ENCODE assay signal across 7 mouse cellular contexts in the genomic region with DNA sequence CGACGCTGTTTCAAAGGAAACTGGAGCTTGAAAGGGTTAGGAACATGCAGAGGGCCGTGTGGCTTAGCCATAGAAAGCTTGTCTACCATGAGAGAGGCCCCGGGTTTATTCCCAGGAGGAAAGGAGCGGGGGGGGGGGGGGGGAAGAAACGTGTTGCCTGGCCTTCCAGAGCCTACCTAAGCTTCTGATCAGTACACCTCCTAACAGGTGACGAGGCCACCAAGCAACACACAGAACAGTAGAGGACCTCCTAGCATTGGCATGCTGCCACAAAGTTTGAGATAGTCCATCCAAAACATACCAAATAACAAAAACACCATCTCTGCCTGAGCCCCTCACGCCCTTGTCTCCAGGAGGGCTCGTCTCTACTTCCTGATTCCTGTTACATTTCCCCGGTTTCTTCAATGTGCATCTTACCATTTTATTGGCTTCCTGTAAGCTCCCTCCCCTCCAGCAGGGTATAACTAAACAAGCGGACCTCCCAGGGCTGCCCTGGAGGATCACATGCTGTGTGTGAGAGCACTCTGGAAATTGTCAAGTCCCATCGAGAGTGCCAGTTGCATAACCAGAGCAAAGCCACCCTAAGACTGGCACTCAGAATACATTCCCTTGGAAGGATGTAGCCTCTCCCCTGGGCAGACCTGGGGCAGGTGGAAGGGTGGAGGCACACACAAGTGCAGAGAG. TPM values are rescaled to one million over a fixed set of nuclear protein-coding genes. Genes with fewer than 3 reads are reported as not detected.
DNase-seq lines count a peak whose midpoint lies in the region; ATAC-seq and TF ChIP-seq lines count a peak whose summit lies in the region.

No protein-coding gene starts in this region.

- no peak for ATAC-seq in hindbrain, embryonic 13.5 days (ENCODE audit: low FRiP score)
- no peak for ATAC-seq in hindbrain, postnatal 0 days
- ATAC-seq in lung, embryonic 14.5 days (ENCODE audit: insufficient read depth): 0 out of 2 replicates have a peak, but pooled peaks have one; percentile 9
- ATAC-seq in erythroid progenitor cell, adult 5-6 weeks (replicated peaks; ENCODE audit: low FRiP score, poor library complexity, severe bottlenecking): no peak

- peak overlapping the region; percentile 42; the same call in 1 of the 2 replicates for H3K27ac ChIP-seq in hindbrain, embryonic 13.5 days
- H3K27ac ChIP-seq in hindbrain, postnatal 0 days: no peak overlapping the region
- peak overlapping the region; percentile 69 for H3K27ac ChIP-seq in CH12.LX (ENCODE audit: insufficient read depth, low read depth)
- peak overlapping the region; percentile 13; the same call in 1 of the 2 replicates for H3K27ac ChIP-seq in lung, embryonic 14.5 days (ENCODE audit: low read depth)

- no peak overlapping the region for H3K9ac ChIP-seq in hindbrain, embryonic 13.5 days
- no peak overlapping the region for H3K9ac ChIP-seq in hindbrain, postnatal 0 days (replicated peaks; ENCODE audit: low read length)
- H3K9ac ChIP-seq in CH12.LX (ENCODE audit: insufficient read depth, low read depth): peak overlapping the region; percentile 48; the same call in 1 of the 2 replicates
- H3K9ac ChIP-seq in lung, embryonic 14.5 days: no peak overlapping the region

- in situ Hi-C loops in CH12.LX (cut with MboI; ENCODE audit: low pct_ligation_motif_present, low pct_unique_long_range_greater_than_20kb, low sequenced_read_pairs): no loop called here

- H3K4me3 ChIP-seq in hindbrain, embryonic 13.5 days: no peak overlapping the region
- H3K4me3 ChIP-seq in hindbrain, postnatal 0 days (ENCODE audit: low read length): no peak overlapping the region
- H3K4me3 ChIP-seq in CH12.LX (replicated peaks in 1 of 3; ENCODE audit: low read depth in 2 of 3, low read length in 2 of 3, poor library complexity in 1 of 3): no peak overlapping the region
- H3K4me3 ChIP-seq in lung, embryonic 14.5 days (ENCODE audit: low read depth, low read length): no peak overlapping the region

- TF ChIP-seq POLR2A in CH12.LX (IDR thresholded peaks at IDR 0.05; ENCODE audit: low read depth, low read length): no peak

- TF ChIP-seq CTCF in hindbrain, postnatal 0 days (IDR thresholded peaks at IDR 0.05; ENCODE audit: low read depth): no peak
- TF ChIP-seq CTCF in CH12.LX (conservative IDR thresholded peaks at IDR 0.05 in 1 of 2, IDR thresholded peaks at IDR 0.05 in 1 of 2; ENCODE audit: low read depth in 2 of 2, low read length in 2 of 2): no peak
- no peak for TF ChIP-seq CTCF in lung, embryonic 14.5 days (IDR thresholded peaks at IDR 0.05; ENCODE audit: low read depth)

- dilution Hi-C loops in CH12.LX (cut with MboI; ENCODE audit: extremely low pct_ligation_motif_present, extremely low pct_unique_long_range_greater_than_20kb, low sequenced_read_pairs): no loop called here

- no peak for TF ChIP-seq EP300 in CH12.LX (IDR thresholded peaks at IDR 0.05; ENCODE audit: low read length)

- H3K4me1 ChIP-seq in hindbrain, embryonic 13.5 days (replicated peaks): peaks cover 76% of the 10 kb centered on the region
- peaks cover 32% of the 10 kb centered on the region for H3K4me1 ChIP-seq in hindbrain, postnatal 0 days (ENCODE audit: insufficient read depth, low read length)
- peaks cover 61 to 91% of the 10 kb centered on the region in 2 experiments for H3K4me1 ChIP-seq in CH12.LX (ENCODE audit: control insufficient read depth in 1 of 2, insufficient read depth in 2 of 2)
- peaks cover 36% of the 10 kb centered on the region for H3K4me1 ChIP-seq in lung, embryonic 14.5 days (ENCODE audit: insufficient read depth)

- no peak for TF ChIP-seq RAD21 in CH12.LX (IDR thresholded peaks at IDR 0.05; ENCODE audit: low read depth, low read length)

- WGBS in hindbrain, embryonic 13.5 days: 42% methylated on average over 12 of the region's 12 CpGs
- 47% methylated on average over 12 of the region's 12 CpGs for WGBS in hindbrain, postnatal 0 days
- 41% methylated on average over 12 of the region's 12 CpGs for WGBS in lung, embryonic 14.5 days

- no peak overlapping the region; the same call in 1 of the 2 replicates for H3K4me2 ChIP-seq in hindbrain, embryonic 13.5 days
- H3K4me2 ChIP-seq in hindbrain, postnatal 0 days (ENCODE audit: low read depth, low read length): no peak overlapping the region
- peak overlapping the region; percentile 57 for H3K4me2 ChIP-seq in CH12.LX (ENCODE audit: insufficient read depth, low read depth, poor library complexity, severe bottlenecking)
- H3K4me2 ChIP-seq in lung, embryonic 14.5 days: no peak overlapping the region

- H3K36me3 ChIP-seq in hindbrain, embryonic 13.5 days: peaks cover 5% of the 10 kb centered on the region
- no peaks in the 10 kb centered on the region for H3K36me3 ChIP-seq in hindbrain, postnatal 0 days (ENCODE audit: insufficient read depth, low read length)
- peaks cover 5 to 36% of the 10 kb centered on the region in 2 experiments for H3K36me3 ChIP-seq in CH12.LX (replicated peaks in 1 of 2; ENCODE audit: control insufficient read depth in 1 of 2, insufficient read depth in 1 of 2, low read length in 1 of 2)
- peaks cover 25% of the 10 kb centered on the region for H3K36me3 ChIP-seq in lung, embryonic 14.5 days (ENCODE audit: insufficient read depth)

- DNase-seq in hindbrain, postnatal 0 days (ENCODE audit: low spot score): no peak
- DNase-seq in CH12.LX (ENCODE audit: extremely low read depth) (no peak), MN1 (ENCODE audit: low spot score) (peak; percentile 35)
- no peak for DNase-seq in lung, embryonic 14.5 days
- no peak for DNase-seq in urinary bladder, postnatal 10 days (ENCODE audit: low spot score)

- H3K27me3 ChIP-seq in hindbrain, embryonic 13.5 days: 0 out of 2 replicates have a peak, but pooled peaks cover 4% of the 10 kb centered on the region
- H3K27me3 ChIP-seq in hindbrain, postnatal 0 days (ENCODE audit: insufficient read depth, low read length): no peaks in the 10 kb centered on the region
- no peaks in the 10 kb centered on the region for H3K27me3 ChIP-seq in CH12.LX (replicated peaks)
- H3K27me3 ChIP-seq in lung, embryonic 14.5 days (ENCODE audit: insufficient read depth, low read length): no peaks in the 10 kb centered on the region

- H3K9me3 ChIP-seq in hindbrain, embryonic 13.5 days: no peaks in the 10 kb centered on the region
- H3K9me3 ChIP-seq in hindbrain, postnatal 0 days (ENCODE audit: low read length): no peaks in the 10 kb centered on the region
- H3K9me3 ChIP-seq in CH12.LX (replicated peaks; ENCODE audit: low read length): no peaks in the 10 kb centered on the region
- H3K9me3 ChIP-seq in lung, embryonic 14.5 days (ENCODE audit: low read depth, low read length): no peaks in the 10 kb centered on the region

- H3K79me2 ChIP-seq in CH12.LX (replicated peaks; ENCODE audit: control insufficient read depth, extremely low read depth, insufficient read depth, poor library complexity, severe bottlenecking): peaks cover 32% of the 10 kb centered on the region

TF ChIP-seq in CH12.LX, 34 proteins besides CTCF, POLR2A, EP300 and RAD21 (continues in another document):
- no peak for TF ChIP-seq TCF12 (IDR thresholded peaks at IDR 0.05; ENCODE audit: low read depth, low read length)
- TF ChIP-seq SIN3A (IDR thresholded peaks at IDR 0.05; ENCODE audit: low read length): peak; percentile 31; the same call in 1 of the 2 replicates
- TF ChIP-seq ZKSCAN1 (IDR thresholded peaks at IDR 0.05; ENCODE audit: borderline replicate concordance, low read depth, low read length): no peak
- no peak for TF ChIP-seq ZNF384 (IDR thresholded peaks at IDR 0.05; ENCODE audit: low read depth, low read length)
- peak; percentile 30; the same call in 1 of the 2 replicates for TF ChIP-seq CHD2 (IDR thresholded peaks at IDR 0.05; ENCODE audit: low read length)
- peak; percentile 17; the same call in 1 of the 2 replicates for TF ChIP-seq MXI1 (IDR thresholded peaks at IDR 0.05; ENCODE audit: low read depth, low read length)
- peak; percentile 39 for TF ChIP-seq MAX (IDR thresholded peaks at IDR 0.05; ENCODE audit: low read length)
- TF ChIP-seq SMC3 (IDR thresholded peaks at IDR 0.05; ENCODE audit: low read depth, low read length): no peak
- no peak for TF ChIP-seq PAX5 (IDR thresholded peaks at IDR 0.05; ENCODE audit: low read length)

RNA-seq across cellular contexts. Expression of gene Hdac7, which starts 21.6 kb away (rescaled TPM):
- 27.9 and 28.1 TPM in 2 replicates for polyA plus RNA-seq in hindbrain, embryonic 13.5 days (2015; fragmentation: Nextera tagmentation; extraction: Ambion mirVana)
- total RNA-seq in hindbrain, postnatal 0 days (2014; rRNA removed): 23.6 and 28.6 TPM in 2 replicates
- 21.7 and 23.7 TPM in 2 replicates for polyA plus RNA-seq in hindbrain, postnatal 0 days (2015; fragmentation: Nextera tagmentation; extraction: Ambion mirVana)
- total RNA-seq in CH12.LX (2012; rRNA removed): 18.0 and 21.7 TPM in 2 replicates
- 17.7 and 19.8 TPM in 2 replicates for total RNA-seq in CH12.LX (2014; rRNA removed)
- polyA plus RNA-seq in CH12.LX (2012; ENCODE audit: insufficient read length, low read depth): 47.8 and 55.2 TPM in 2 replicates
- 43.8 and 51.2 TPM in 2 replicates for polyA plus RNA-seq in lung, embryonic 14.5 days (2014; fragmentation: Nextera tagmentation; extraction: Ambion mirVana)
- total RNA-seq in erythroid progenitor cell, adult 5-6 weeks (2015; ENCODE audit: low replicate concordance): 15.1 and 26.8 TPM in 2 replicates
- 2.4 and 9.8 TPM in 2 replicates for total RNA-seq in erythroid progenitor cell, adult 5-6 weeks (2017; ENCODE audit: low replicate concordance)

RNA-seq across cellular contexts. Expression of gene Slc48a1, which starts 44.4 kb away (rescaled TPM):
- 59.8 and 62.9 TPM in 2 replicates for polyA plus RNA-seq in hindbrain, embryonic 13.5 days (2015; fragmentation: Nextera tagmentation; extraction: Ambion mirVana)
- 84.4 and 89.3 TPM in 2 replicates for total RNA-seq in hindbrain, postnatal 0 days (2014; rRNA removed)
- 140 and 152 TPM in 2 replicates for polyA plus RNA-seq in hindbrain, postnatal 0 days (2015; fragmentation: Nextera tagmentation; extraction: Ambion mirVana)
- 35.0 and 39.4 TPM in 2 replicates for total RNA-seq in CH12.LX (2012; rRNA removed)
- total RNA-seq in CH12.LX (2014; rRNA removed): 23.2 and 25.4 TPM in 2 replicates
- 50.6 and 56.0 TPM in 2 replicates for polyA plus RNA-seq in CH12.LX (2012; ENCODE audit: insufficient read length, low read depth)
- polyA plus RNA-seq in lung, embryonic 14.5 days (2014; fragmentation: Nextera tagmentation; extraction: Ambion mirVana): 25.3 and 32.7 TPM in 2 replicates
- 122 and 124 TPM in 2 replicates for total RNA-seq in erythroid progenitor cell, adult 5-6 weeks (2015; ENCODE audit: low replicate concordance)
- 74.2 and 96.2 TPM in 2 replicates for total RNA-seq in erythroid progenitor cell, adult 5-6 weeks (2017; ENCODE audit: low replicate concordance)

RNA-seq across cellular contexts. Expression of gene Rapgef3, which starts 54.9 kb away (rescaled TPM):
- polyA plus RNA-seq in hindbrain, embryonic 13.5 days (2015; fragmentation: Nextera tagmentation; extraction: Ambion mirVana): 10.4 and 10.8 TPM in 2 replicates
- 26.4 and 41.9 TPM in 2 replicates for total RNA-seq in hindbrain, postnatal 0 days (2014; rRNA removed)
- polyA plus RNA-seq in hindbrain, postnatal 0 days (2015; fragmentation: Nextera tagmentation; extraction: Ambion mirVana): 10.3 and 12.2 TPM in 2 replicates
- total RNA-seq in CH12.LX (2012; rRNA removed): 2.8 and 3.4 TPM in 2 replicates
- 2.2 and 3.2 TPM in 2 replicates for total RNA-seq in CH12.LX (2014; rRNA removed)
- 1.7 and 2.5 TPM in 2 replicates for polyA plus RNA-seq in CH12.LX (2012; ENCODE audit: insufficient read length, low read depth)
- polyA plus RNA-seq in lung, embryonic 14.5 days (2014; fragmentation: Nextera tagmentation; extraction: Ambion mirVana): 14.3 and 17.5 TPM in 2 replicates
- total RNA-seq in erythroid progenitor cell, adult 5-6 weeks (2015; ENCODE audit: low replicate concordance): not detected in 2 replicates
- 3.9 TPM in 1 of 2 replicates, not detected in the other for total RNA-seq in erythroid progenitor cell, adult 5-6 weeks (2017; ENCODE audit: low replicate concordance)
